Mouse (Mus musculus) heart, adult 9 months (tissue): ENCODE measurements around the gene Dnajc7.
"Not testable (repeated sequence)": the region's sequence is repeated elsewhere in the genome, so short reads cannot be mapped to it uniquely, and the experiment has no call there.

Experiments
- DNase-seq, 2 experiments: peaks; one replicate each; pipeline ENCODE4 v3.0.0; 2022; ENCODE audit warnings: low spot score in 2 of 2

The Dnajc7 gene

GRCm38 (mm10) chr11:100616836-100617235, 3.1 kb downstream of the Dnajc7 start:
- DNase-seq: not testable (repeated sequence)

- no peak for DNase-seq
These were observed 3.6 kb downstream of the Dnajc7 start for GRCm38 (mm10) chr11:100616332-100616731.

- no peak for DNase-seq
These were observed 6.7 kb downstream of the Dnajc7 start for GRCm38 (mm10) chr11:100613241-100613640.

DNA sequence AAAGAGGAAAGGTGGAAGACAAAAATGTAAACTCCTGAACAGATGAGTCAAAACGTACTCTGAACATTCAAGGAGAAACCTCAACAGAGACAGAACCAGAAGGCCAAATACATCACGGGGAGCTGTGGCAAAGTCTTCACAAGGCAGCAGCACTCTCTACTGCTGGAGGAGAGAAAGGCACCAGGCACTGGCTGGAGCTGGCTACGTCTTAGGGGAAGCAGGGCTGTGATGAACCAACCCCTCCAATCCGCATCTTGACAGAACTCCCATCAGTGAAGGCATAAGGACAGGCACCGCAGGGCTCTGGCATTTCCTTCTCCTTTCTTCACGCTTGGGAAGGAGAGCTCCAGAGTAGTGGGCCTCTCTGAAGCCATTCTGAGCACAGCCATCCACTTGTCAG, 8.3 kb downstream of the Dnajc7 start:
- DNase-seq: no peak

DNA sequence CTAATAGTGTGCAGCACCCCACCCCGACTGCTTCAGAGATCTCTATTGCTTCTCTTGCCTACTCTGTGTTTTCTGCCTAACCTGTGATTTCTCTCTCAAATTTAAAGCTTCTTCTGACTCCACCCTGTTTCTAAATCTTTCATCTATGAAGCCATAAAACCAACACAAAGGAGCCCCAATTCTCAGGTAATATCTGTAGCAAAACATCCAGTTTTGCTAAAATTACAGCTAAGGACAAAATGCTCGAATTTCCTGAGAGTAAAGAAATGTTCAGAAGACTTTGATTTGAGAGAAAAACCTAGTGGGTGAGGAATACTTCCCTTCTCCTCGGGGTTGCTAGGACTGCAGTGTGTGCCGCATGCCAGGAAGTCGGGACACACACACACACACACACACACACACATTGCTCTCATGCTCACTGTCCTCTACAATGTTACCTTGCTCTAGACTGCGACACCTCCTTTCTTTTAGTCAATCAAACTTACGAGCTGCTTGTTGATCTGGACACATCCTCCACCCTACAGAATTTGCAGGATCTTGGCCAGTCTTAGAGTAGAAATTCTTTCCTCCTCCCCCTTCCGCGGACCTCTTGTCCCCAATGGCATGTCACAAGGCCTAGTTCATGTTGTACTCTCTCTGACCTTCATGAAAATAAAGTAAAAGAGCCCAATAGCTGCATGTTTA, 9.8 kb downstream of the Dnajc7 start:
- DNase-seq: peak; percentile 37 to 49

- no peak for DNase-seq
These were observed 10.5 kb downstream of the Dnajc7 start for GRCm38 (mm10) chr11:100609355-100609996.

- no peak for DNase-seq
These were observed 11.2 kb downstream of the Dnajc7 start for GRCm38 (mm10) chr11:100608796-100609195.

GRCm38 (mm10) chr11:100607121-100607520, 12.8 kb downstream of the Dnajc7 start:
- DNase-seq: no peak

DNA sequence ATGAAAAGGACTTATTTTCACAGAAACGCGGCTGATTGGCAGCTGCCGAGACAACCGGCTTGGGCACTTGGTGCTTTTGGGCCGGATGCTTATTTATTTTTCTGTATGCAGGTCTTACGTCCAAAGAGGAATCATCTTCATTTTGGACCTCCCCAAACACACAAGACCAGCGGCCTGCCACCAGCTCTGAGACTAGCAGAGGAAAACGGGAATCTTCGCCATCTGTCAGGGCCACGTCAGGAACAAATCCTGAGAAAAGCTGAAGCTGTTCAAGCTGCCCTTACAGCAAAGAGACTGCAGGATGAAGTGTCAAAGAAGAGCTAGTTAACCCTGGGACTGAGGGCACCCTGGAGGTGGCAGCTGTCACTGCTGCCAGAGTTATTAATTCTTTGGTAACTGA, 14.5 kb downstream of the Dnajc7 start:
- DNase-seq: no peak

DNA sequence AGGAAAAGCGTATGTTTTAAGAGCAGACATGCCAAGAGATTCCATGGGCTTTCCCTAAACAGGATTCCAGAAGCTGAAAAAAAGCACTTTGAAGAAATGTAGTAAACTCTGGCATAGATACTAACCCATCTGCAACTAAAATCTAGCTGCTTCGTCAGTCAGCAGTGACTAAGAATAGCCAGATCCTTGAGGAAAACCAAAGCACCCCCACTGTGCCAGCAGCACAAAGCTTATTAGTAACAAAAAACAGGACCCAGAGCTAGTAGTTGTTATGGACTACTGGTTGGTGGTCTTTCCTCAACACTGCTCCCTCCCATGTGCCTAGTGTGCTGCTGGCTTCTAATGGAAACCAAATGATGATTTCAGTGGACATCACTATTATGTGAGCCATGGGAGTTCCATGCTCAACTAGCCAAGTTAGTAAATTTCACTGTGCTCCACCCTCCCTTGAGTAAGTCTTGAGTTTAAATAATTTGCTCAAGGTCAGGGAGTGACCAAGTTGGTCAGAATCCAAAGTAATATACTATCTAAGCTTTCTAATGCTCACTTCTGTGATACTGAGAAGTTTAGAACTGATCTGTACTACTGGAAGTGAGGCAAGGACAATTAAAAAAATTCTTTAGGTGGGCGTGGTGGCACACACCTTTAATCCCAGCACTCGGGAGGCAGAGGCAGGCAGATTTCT, 15.5 kb downstream of the Dnajc7 start:
- DNase-seq: no peak

GRCm38 (mm10) chr11:100603813-100604212, 16.2 kb downstream of the Dnajc7 start:
- no peak for DNase-seq

DNA sequence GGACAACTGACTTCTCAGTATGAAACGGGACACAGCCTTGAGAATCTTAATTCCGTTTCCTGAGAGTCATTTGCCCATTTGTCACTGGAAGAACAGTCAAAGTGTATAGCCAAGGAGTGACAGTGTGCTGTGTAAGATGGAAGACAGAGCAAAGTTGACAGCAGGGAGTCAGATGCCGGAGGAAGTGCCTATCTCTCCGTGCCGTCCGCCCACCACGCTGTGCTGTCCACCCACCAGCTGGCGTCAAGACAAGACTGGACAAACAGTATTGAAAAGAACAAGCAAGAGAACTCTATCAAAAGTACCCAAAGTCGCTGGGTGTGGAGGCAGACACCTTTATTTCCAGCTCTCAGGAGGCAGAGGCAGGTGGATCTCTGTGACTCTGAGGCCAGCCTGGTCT, 16.8 kb downstream of the Dnajc7 start:
- DNase-seq: no peak

DNA sequence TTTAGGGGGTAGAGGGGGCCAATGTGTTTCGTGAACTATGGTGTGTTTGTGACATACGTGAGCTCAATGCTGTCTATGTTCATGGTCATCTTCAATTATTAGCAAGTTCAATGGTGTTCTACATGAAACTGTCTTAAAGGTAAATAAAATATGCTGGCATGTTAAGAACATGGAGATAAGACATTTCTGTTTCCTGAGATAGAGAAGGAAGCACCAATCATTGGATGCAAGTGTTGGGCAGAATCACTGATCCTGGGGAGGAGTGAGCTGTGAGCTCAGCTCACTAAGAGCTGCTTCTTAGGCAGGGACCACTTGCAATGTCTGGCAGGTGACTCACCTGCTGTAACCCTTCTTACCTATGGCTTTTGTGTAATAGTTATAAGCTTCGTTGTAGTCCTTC, 18.6 kb downstream of the Dnajc7 start:
- DNase-seq: no peak

DNA sequence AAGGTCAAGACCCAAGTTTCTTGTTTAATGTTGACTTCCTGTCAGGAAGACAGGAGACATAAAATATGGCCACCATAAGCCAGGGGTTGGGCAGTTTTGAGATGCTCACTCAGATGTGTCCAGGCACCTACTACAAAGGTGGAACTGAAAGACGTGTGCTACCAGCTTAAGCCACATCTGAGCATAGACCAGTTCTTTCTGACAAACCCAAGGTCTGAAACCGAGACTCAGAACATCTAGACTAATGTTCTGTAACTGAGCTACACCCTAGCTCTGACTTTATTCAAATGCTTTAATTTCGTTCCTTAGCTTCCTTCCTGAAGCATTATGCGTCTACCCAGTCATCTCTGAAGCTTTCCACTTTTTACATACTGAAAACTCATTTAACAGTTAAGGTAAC, 21.9 kb downstream of the Dnajc7 start:
- no peak for DNase-seq

- DNase-seq: no peak
These were observed 24.4 kb downstream of the Dnajc7 start for GRCm38 (mm10) chr11:100595533-100595932.

- DNase-seq: no peak
These were observed 25.4 kb downstream of the Dnajc7 start for GRCm38 (mm10) chr11:100594608-100595007.

GRCm38 (mm10) chr11:100592346-100593046, 27.5 kb downstream of the Dnajc7 start:
- DNase-seq: no peak

DNA sequence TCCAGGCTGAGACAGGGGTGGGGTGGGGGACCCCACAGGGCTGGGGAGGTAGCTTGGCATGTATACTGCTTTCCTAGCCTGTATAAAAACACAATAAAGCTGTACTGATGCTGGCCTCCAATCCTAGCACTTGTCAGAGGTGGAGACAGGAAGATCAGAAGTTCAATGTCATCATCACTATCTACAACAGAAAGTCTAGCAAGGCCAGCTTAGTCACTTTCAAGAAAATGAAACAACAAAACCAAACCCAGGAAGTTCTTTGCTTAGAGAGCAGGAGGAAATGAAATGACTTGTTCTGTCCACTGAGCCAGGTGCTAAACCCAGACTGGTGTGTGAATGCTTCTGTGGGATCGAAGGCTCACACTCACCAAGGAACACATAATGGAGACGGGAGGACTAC, 31.5 kb downstream of the Dnajc7 start:
- no peak for DNase-seq

DNA sequence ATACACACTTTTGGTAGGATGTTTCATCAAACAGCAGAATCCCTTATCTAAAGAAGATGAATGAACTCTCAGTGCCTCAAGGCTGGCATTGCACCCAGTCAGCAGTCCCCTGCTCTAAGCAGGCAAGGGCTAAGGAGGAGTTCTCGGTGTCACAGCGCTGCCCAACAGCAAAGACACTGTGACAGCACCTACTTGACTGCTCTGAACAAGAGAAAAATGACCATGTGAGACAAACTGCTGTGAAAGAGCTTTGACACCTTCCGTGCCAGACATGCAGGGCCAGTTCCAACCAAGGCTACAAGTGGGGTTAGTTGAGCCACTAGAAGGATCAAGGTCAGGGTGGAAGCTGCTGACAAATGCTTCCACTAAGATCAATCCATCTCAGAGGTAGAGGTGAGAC, 34.8 kb downstream of the Dnajc7 start:
- no peak for DNase-seq

GRCm38 (mm10) chr11:100584561-100584961, 35.4 kb downstream of the Dnajc7 start:
- no peak for DNase-seq

DNA sequence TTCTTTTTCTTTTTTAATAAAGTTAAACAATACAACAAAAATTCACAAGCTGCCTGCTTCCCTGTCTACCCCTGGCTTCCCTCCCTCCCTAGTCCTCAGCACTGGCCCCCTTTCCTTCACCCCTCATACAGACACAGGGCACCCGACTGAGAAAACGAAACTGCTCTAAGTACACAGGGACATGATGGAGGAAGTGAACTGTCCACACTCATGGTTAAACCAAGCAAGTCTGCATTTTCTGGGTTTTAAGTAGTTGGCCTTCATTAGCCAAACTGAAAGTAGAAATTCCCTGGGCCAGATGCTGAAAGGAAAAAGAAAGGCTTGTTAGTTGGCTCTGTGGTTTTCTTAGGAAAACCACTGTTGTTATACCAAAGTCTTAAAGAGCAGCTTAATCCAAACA, 37.1 kb downstream of the Dnajc7 start:
- no peak for DNase-seq

- not testable (repeated sequence) for DNase-seq
These were observed 37.6 kb downstream of the Dnajc7 start for GRCm38 (mm10) chr11:100582413-100582812.
